Mouse (Mus musculus) liver, embryonic 14.5 days (tissue): ENCODE measurements around the gene Cma2.

Experiments
- CTCF ChIP-seq: IDR thresholded peaks from 2 replicates; pipeline ENCODE4 v1.5.1; 2016; ENCODE audit warnings: antibody characterized with exemption, low read depth, control low read depth
- EP300 ChIP-seq: IDR thresholded peaks from 2 replicates; pipeline ENCODE4 v1.6.1; 2016; ENCODE audit warnings: antibody characterized with exemption, low read depth

GRCm38 (mm10) chr14:55929263-55929997 lies 21.4 kb upstream of the Cma2 start:
- TF ChIP-seq CTCF: no peak
- TF ChIP-seq EP300: no peak
